Mouse (Mus musculus) heart, embryonic 13.5 days (tissue): ENCODE data around the gene Itga2b. TPM values are rescaled to one million over a fixed set of nuclear protein-coding genes. Genes with fewer than 3 reads are reported as not detected.
A peak's percentile ranks its signal among the peaks of the same experiment; 100 is the strongest.

Experiments used
- ATAC-seq: fragments of 200-750 bp; cut with Nextera tagmentation; 2 replicates; pipeline ENCODE4 v1.8.0; 2017; ENCODE audit warnings: moderate TSS enrichment; ENCODE audit not compliant: insufficient number of reproducible peaks, low FRiP score, low TSS enrichment; ENCODE audit errors: extremely low read depth
- H3K27ac ChIP-seq: fragments of 300-500 bp; sonication (generic); replicated peaks from 2 replicates; pipeline ENCODE4 v1.5.1; 2015; ENCODE audit warnings: moderate library complexity, mild to moderate bottlenecking, inconsistent platforms
- H3K27me3 ChIP-seq: fragments of 300-500 bp; sonication (generic); replicated peaks from 2 replicates; pipeline ENCODE4 v1.6.1; 2015; ENCODE audit warnings: mild to moderate bottlenecking, inconsistent platforms
- H3K36me3 ChIP-seq: fragments of 300-500 bp; sonication (generic); 2 replicates; pipeline ENCODE4 v1.6.1; 2015; ENCODE audit warnings: mild to moderate bottlenecking, inconsistent platforms
- H3K4me1 ChIP-seq: fragments of 300-500 bp; sonication (generic); 2 replicates; pipeline ENCODE4 v1.6.1; 2015; ENCODE audit warnings: inconsistent platforms
- H3K4me2 ChIP-seq: fragments of 300-500 bp; sonication (generic); 2 replicates; pipeline ENCODE4 v1.6.1; 2015; ENCODE audit warnings: inconsistent platforms, mild to moderate bottlenecking, moderate library complexity
- H3K4me3 ChIP-seq: fragments of 300-500 bp; sonication (generic); 2 replicates; pipeline ENCODE4 v1.5.1; 2015; ENCODE audit warnings: moderate library complexity, mild to moderate bottlenecking, inconsistent platforms
- H3K9ac ChIP-seq: fragments of 300-500 bp; sonication (generic); 2 replicates; pipeline ENCODE4 v1.6.1; 2015; ENCODE audit warnings: inconsistent platforms, mild to moderate bottlenecking, moderate library complexity
- H3K9me3 ChIP-seq: fragments of 300-500 bp; sonication (generic); 2 replicates; pipeline ENCODE4 v1.6.1; 2016; ENCODE audit warnings: inconsistent platforms
- WGBS: fragments of 180-500 bp; shearing (Covaris S2); methylation state at CpG from one replicate; pipeline ENCODE4 v1.1.7; 2015; ENCODE audit warnings: mixed read lengths; 5-methylcytosine and 5-hydroxymethylcytosine counted together
- polyA plus RNA-seq: library from polyadenylated mRNA; unstranded; fragments of >200 nt; fragmentation: Nextera tagmentation; extraction: Ambion mirVana; gene quantifications from 2 replicates; pipeline ENCODE4 v1.2.1, GENCODE M21; 2015

Gene Itga2b
- polyA plus RNA-seq, 1 experiment from 2014 or later = 10.5 TPM

DNA sequence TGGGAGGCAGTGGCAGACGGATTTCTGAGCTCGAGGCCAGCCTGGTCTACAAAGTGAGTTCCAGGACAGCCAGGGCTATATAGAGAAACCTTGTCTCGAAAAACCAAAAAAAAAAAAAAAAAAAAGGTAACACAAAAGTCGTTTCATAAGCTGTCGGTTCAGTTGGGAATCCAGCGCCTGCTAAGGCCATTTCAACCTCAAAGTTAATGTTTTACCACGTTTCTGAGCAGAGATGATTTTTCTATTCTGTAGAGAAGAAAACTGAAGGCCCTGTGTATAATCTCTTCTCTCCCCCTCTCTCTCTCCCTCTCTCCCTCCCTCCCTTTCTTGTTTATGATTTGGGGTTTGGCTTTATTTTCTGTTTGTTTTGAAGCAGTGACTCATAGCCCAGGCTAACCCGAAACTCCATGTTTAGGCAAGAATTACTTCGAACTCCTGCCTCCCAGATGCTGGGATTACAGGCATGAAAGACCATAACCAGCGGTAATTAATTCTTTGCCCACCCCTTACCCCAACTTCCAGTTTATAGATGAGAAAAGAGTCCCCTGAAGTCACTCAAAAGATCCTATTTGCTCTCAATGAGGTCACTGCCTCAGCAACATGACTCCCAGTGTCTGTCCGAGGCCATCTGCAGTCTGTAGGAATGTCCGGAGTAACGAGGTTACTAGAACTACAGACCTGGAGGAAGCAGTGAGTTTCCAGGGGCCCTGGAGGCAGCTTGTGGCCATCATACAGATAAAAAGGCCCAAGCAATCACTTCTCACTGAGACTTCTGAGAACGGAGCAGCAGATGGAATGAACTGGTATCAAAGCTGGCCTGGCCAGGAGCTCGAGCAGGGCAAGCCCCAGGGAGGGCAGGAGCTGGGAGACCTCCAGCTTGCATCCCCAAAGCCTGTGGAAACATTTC is 60.8 kb downstream of the Itga2b start:
- peaks cover 38% of the 10 kb centered on the region for H3K4me1 ChIP-seq
- H3K9ac ChIP-seq = peak overlapping the region; percentile 73
- H3K4me3 ChIP-seq = peak overlapping the region; percentile 93
- WGBS = 36% methylated on average over 15 of the region's 15 CpGs
- no peak for ATAC-seq
- H3K27me3 ChIP-seq = 0 out of 2 replicates have a peak, but pooled peaks cover 3% of the 10 kb centered on the region
- H3K4me2 ChIP-seq = peak overlapping the region; percentile 83
- H3K36me3 ChIP-seq = peaks cover 10% of the 10 kb centered on the region
- peak overlapping the region; percentile 97 for H3K27ac ChIP-seq
- no peaks in the 10 kb centered on the region for H3K9me3 ChIP-seq

DNA sequence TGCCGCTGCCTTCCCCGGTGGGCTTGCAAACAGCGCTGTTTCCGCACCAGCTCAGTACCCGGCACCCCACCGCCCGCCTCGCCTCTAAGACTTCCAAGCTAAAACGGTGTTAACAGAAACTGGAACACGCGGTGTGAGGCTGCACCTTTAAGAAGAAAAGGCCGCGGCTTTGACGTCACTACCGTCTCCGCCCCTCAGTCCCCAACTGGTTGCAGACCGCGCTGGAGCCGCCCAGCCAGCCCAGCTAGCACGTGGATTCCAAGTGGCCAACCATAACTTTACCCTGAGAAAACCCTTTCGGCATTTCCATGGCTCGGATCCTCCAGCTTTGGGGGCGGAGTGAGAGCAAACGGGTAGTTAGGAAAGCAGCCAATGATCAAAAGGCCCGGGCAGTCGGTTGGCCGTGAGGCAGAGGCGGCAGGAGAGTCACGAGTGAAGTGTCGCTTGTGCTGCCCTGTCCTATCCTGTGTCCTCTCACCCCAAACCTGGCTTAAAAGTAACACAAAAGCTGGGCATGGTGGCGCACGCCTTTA is 61.5 kb downstream of the Itga2b start:
- H3K4me1 ChIP-seq = peaks cover 38% of the 10 kb centered on the region
- H3K27me3 ChIP-seq = peaks cover 5% of the 10 kb centered on the region; the same call in 1 of the 2 replicates
- H3K36me3 ChIP-seq = peaks cover 17% of the 10 kb centered on the region
- H3K9me3 ChIP-seq = no peaks in the 10 kb centered on the region
- peak overlapping the region; percentile 93 for H3K4me3 ChIP-seq
- under 1% methylated on average over 32 of the region's 32 CpGs for WGBS
- peak overlapping the region; percentile 97 for H3K27ac ChIP-seq
- H3K4me2 ChIP-seq = peak overlapping the region; percentile 83
- H3K9ac ChIP-seq = peak overlapping the region; percentile 96
- peak; percentile 79 for ATAC-seq

- Histone ChIP-seq H3K9ac (peak within 1 kb of the TSS; percentile 96), H3K36me3 (peaks cover 23% of the 10 kb centered on the region), H3K9me3 (no peaks in the 10 kb centered on the region), H3K4me3 (peak within 1 kb of the TSS; percentile 93), H3K4me1 (peaks cover 38% of the 10 kb centered on the region), H3K4me2 (peak within 1 kb of the TSS; percentile 83), H3K27ac (peak within 1 kb of the TSS; percentile 97), H3K27me3 (peaks cover 7% of the 10 kb centered on the region)
- ATAC-seq = no peak
- WGBS = under 1% methylated on average over 19 of the region's 19 CpGs
Measured at GRCm38 (mm10) chr11:102407834-102408215, 62.1 kb downstream of the Itga2b start, which contains the start of gene Slc25a39. Gene Slc25a39, minus strand, starts transcription at chr11:102407946.

DNA sequence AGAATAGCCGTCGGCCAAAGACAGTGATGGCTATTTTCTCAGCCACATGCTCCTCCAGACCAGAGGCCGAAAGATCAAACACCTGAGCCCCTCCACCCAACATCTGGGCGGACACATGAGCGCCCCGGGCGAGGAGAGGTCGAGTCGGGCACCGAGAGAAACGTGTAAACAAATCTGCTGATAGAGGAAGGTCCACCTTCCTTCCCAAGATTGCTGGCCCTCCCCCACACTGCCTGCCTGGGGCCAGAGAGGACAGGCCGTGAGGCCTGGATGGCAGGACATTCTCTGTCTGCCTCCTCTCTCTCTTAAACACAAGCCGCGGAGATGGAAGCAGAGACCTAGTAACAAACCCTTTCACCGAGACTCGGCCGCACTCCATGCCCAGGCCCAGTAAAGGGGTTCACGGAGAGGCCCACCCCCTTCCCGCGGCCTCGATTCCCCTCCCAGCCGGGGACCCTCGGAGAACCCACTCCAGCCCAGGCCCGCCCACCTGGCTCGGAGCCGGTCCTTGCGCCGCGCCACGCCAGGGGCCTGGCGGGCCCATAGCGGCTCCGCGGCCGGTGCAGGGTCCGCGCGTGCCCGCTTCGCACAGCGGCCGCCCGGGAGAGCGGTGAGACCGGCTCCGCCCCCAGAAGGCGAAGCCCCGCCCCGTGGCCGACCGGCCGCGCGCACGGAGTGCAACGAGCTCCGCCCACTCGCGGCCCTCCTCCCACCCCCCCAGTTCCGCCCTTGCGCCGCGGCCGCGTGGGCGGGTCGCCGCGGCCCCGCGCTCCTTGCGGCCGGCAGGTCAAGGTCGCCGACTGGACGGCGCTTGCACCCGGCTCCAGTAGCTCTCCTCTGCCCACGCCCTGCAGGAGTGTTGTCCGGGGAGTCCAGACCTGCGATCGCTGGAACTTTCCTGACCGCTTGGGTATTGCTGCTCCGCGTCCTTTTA is 62.8 kb downstream of the Itga2b start:
- WGBS = under 1% methylated on average over 76 of the region's 85 CpGs
- Histone ChIP-seq H3K27ac (peak overlapping the region; percentile 97), H3K36me3 (peaks cover 29% of the 10 kb centered on the region), H3K9ac (peak overlapping the region; percentile 96), H3K9me3 (no peaks in the 10 kb centered on the region), H3K4me3 (peak overlapping the region; percentile 93), H3K27me3 (peaks cover 14% of the 10 kb centered on the region), H3K4me2 (peak overlapping the region; percentile 83), H3K4me1 (peaks cover 38% of the 10 kb centered on the region)
- peak; percentile 79 for ATAC-seq

DNA sequence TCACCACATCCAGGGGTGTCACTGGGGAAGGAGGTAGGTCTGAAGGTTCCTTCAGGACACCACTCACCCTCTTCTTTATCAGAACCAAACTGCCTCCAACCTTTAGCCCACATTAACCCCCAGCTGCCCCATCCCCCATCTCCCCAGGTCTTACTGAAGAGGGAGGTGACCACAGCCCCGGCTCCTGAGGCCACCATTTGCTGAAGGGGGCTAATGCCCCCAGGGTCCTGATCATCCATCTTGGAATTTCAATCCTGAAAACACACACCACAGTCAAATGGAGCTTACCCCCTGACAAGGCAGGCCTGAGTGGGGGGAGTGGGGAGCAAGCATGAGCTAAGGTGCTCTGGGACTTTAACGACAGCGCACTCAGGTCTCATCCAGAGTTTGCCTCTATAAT is 63.5 kb downstream of the Itga2b start:
- peaks cover 21% of the 10 kb centered on the region for H3K27me3 ChIP-seq
- peak overlapping the region; percentile 83 for H3K4me2 ChIP-seq
- WGBS = 8% methylated on average over 3 of the region's 3 CpGs
- peaks cover 35% of the 10 kb centered on the region for H3K4me1 ChIP-seq
- peak overlapping the region; percentile 96 for H3K9ac ChIP-seq
- ATAC-seq = no peak
- H3K4me3 ChIP-seq = peak overlapping the region; percentile 93
- H3K36me3 ChIP-seq = peaks cover 30% of the 10 kb centered on the region
- no peaks in the 10 kb centered on the region for H3K9me3 ChIP-seq
- peak overlapping the region; percentile 97 for H3K27ac ChIP-seq

GRCm38 (mm10) chr11:102405544-102406285 is 64.2 kb downstream of the Itga2b start:
- Histone ChIP-seq H3K27ac (no peak overlapping the region), H3K4me2 (peak overlapping the region; percentile 83), H3K9me3 (no peaks in the 10 kb centered on the region), H3K4me3 (peak overlapping the region; percentile 93), H3K36me3 (peaks cover 30% of the 10 kb centered on the region), H3K27me3 (peaks cover 28% of the 10 kb centered on the region), H3K9ac (peak overlapping the region; percentile 96), H3K4me1 (peaks cover 31% of the 10 kb centered on the region)
- ATAC-seq = no peak
- WGBS = 84% methylated on average over 11 of the region's 11 CpGs

DNA sequence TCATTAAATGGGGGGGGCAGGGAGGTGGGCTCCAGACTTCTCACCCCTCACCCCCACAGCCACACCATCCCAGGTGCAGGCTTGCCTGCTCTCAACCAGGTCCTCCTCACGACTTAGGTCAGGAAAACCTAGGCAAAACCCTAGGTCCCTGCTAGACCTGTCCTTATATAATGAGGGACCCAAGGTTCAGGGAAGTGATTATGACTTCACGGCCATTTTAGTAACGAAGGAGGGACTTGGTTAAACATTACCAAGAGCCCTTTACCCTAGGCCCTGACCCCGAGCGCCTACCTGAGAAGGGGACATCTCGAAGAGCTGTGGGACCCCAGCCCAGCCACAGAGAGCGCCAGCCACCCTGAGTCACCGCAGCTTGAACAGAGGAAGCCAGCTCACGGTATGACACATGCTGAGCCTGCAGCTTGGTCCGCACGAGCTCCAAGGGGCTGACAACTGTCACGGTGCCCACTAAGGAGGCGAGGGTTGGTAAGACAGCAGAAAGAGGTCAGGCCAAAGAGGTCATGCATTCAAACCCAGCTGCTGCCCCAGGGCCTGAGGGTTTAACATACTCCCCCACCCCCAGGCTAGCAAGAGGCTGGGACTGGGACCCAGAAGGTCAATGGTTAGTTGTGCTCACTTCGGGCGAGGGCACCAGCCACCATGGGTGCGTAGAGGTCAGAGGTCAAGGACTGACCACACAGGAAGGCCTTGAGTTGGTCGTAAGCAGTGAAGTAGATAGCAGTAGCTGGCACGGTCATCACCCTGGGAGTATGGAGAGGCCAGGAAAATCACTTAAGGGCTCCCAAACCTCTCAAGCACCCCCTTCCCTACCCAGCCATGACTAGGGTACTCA is 65.5 kb downstream of the Itga2b start:
- Histone ChIP-seq H3K27ac (no peak overlapping the region), H3K9ac (peak overlapping the region; percentile 19; the same call in 1 of the 2 replicates), H3K36me3 (peaks cover 30% of the 10 kb centered on the region), H3K27me3 (peaks cover 41% of the 10 kb centered on the region), H3K4me3 (no peak overlapping the region), H3K4me1 (peaks cover 34% of the 10 kb centered on the region), H3K9me3 (no peaks in the 10 kb centered on the region), H3K4me2 (peak overlapping the region; percentile 33)
- 83% methylated on average over 18 of the region's 18 CpGs for WGBS
- no peak for ATAC-seq

DNA sequence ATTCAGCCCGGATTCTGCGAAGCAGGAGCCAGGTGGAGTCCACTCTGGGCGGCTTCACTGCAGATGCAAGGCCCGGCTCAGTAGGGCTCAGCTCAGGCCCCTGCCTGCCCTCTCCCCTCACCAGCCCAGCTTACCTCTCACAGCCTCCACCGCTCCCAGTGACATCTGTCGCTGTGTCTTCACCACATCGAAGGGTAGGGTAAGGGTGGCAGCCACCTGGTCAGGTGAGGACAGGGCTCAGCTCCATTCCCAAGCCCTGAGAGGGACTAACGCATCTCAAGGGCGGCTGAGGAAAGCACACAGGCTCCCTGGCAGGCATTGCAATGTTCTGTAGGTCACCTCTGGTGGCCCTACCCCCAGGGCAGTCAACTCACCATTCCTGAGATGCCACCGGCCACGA is 66.3 kb downstream of the Itga2b start:
- H3K9me3 ChIP-seq = no peaks in the 10 kb centered on the region

More for the DNA sequence above, 66.3 kb downstream of the Itga2b start:
- peaks cover 35% of the 10 kb centered on the region for H3K4me1 ChIP-seq
- H3K27ac ChIP-seq = no peak overlapping the region
- H3K9ac ChIP-seq = no peak overlapping the region
- H3K4me3 ChIP-seq = no peak overlapping the region
- H3K27me3 ChIP-seq = peaks cover 49% of the 10 kb centered on the region
- WGBS = 93% methylated on average over 11 of the region's 11 CpGs
- H3K4me2 ChIP-seq = no peak overlapping the region
- peaks cover 30% of the 10 kb centered on the region for H3K36me3 ChIP-seq
- no peak for ATAC-seq
